Mouse (Mus musculus) C2C12 (cell line): ENCODE data around the gene Baz1a. TPM values are rescaled to one million over a fixed set of nuclear protein-coding genes. Genes with fewer than 3 reads are reported as not detected.

ENCODE experiments used
- H3K27me3 ChIP-seq: one replicate; pipeline ENCODE4 v1.6.1; 2011; ENCODE audit not compliant: control insufficient read depth, insufficient read depth, insufficient read length
- H3K36me3 ChIP-seq: one replicate; pipeline ENCODE4 v1.6.1; 2011; ENCODE audit not compliant: control insufficient read depth, insufficient read depth
- H3K4me3 ChIP-seq: one replicate; pipeline ENCODE4 v1.5.1; 2011; ENCODE audit warnings: mild to moderate bottlenecking, control low read depth; ENCODE audit not compliant: poor library complexity, insufficient read depth, severe bottlenecking
- H3K79me2 ChIP-seq: one replicate; pipeline ENCODE4 v1.6.1; 2011; ENCODE audit not compliant: control insufficient read depth, insufficient read depth
- H3K79me3 ChIP-seq: one replicate; pipeline ENCODE4 v1.6.1; 2011; ENCODE audit warnings: low read depth, control low read depth
- H3ac ChIP-seq: one replicate; pipeline ENCODE3; 2011; ENCODE audit warnings: low read depth; ENCODE audit not compliant: control insufficient read depth, insufficient read length
- CEBPB ChIP-seq: IDR thresholded peaks from one replicate; pipeline ENCODE4 v1.6.1; 2011; ENCODE audit warnings: low read depth, mild to moderate bottlenecking, control low read depth, moderate library complexity
- CTCF ChIP-seq: IDR thresholded peaks from one replicate; pipeline ENCODE4 v1.5.1; 2011; ENCODE audit not compliant: control insufficient read depth, insufficient read depth, insufficient read length
- FOSL1 ChIP-seq: IDR thresholded peaks from one replicate; pipeline ENCODE4 v1.8.0; 2011; ENCODE audit warnings: mild to moderate bottlenecking, low read length; ENCODE audit not compliant: poor library complexity, insufficient read depth, severe bottlenecking
- MAX ChIP-seq: IDR thresholded peaks from one replicate; pipeline ENCODE4 v1.6.1; 2011; ENCODE audit warnings: mild to moderate bottlenecking, control low read depth
- MYOD1 ChIP-seq: IDR thresholded peaks from one replicate; pipeline ENCODE4 v1.6.1; 2011; ENCODE audit warnings: low read depth; ENCODE audit not compliant: control insufficient read depth, insufficient read length
- MYOG ChIP-seq: IDR thresholded peaks from one replicate; pipeline ENCODE4 v1.6.1; 2011; ENCODE audit not compliant: control insufficient read depth, insufficient read length; ENCODE audit errors: extremely low read depth
- USF1 ChIP-seq: IDR thresholded peaks from one replicate; pipeline ENCODE4 v1.6.1; 2011; ENCODE audit warnings: low read depth, mild to moderate bottlenecking, control low read depth, moderate library complexity
- polyA plus RNA-seq: library from polyadenylated mRNA; unstranded; fragments of >200 nt; fragmentation: generic; extraction: Trizol; gene quantifications from one replicate; pipeline ENCODE4 v1.2.1, GENCODE M21; 2012; ENCODE audit warnings: missing spikeins

Gene Baz1a
- polyA plus RNA-seq, 1 experiment = 11.3 TPM

- TF ChIP-seq CEBPB (no peak), MYOG (no peak), FOSL1 (no peak), MAX (no peak)
- H3ac ChIP-seq = no peak overlapping the region
- no peaks in the 10 kb centered on the region for H3K79me2 ChIP-seq
- no peak overlapping the region for H3K4me3 ChIP-seq
- H3K36me3 ChIP-seq = no peaks in the 10 kb centered on the region
- H3K27me3 ChIP-seq = no peaks in the 10 kb centered on the region
- H3K79me3 ChIP-seq = no peaks in the 10 kb centered on the region
These were observed 2.4 kb upstream of the Baz1a start for GRCm38 (mm10) chr12:55016339-55017118.

GRCm38 (mm10) chr12:55015428-55015827, 1.3 kb upstream of the Baz1a start:
- Histone ChIP-seq H3K27me3 (no peaks in the 10 kb centered on the region), H3K79me2 (no peaks in the 10 kb centered on the region), H3ac (no peak overlapping the region), H3K79me3 (no peaks in the 10 kb centered on the region), H3K4me3 (no peak overlapping the region), H3K36me3 (no peaks in the 10 kb centered on the region)
- TF ChIP-seq CTCF = no peak

- no peak overlapping the region for H3ac ChIP-seq
- no peaks in the 10 kb centered on the region for H3K79me3 ChIP-seq
- H3K27me3 ChIP-seq = no peaks in the 10 kb centered on the region
- no peak overlapping the region for H3K4me3 ChIP-seq
- no peaks in the 10 kb centered on the region for H3K36me3 ChIP-seq
- TF ChIP-seq MYOG (no peak), CEBPB (no peak), FOSL1 (no peak)
- H3K79me2 ChIP-seq = no peaks in the 10 kb centered on the region
These were observed 1.1 kb downstream of the Baz1a start for GRCm38 (mm10) chr12:55013031-55013430.

GRCm38 (mm10) chr12:55007361-55008008, 6.7 kb downstream of the Baz1a start:
- TF ChIP-seq FOSL1 = no peak
- TF ChIP-seq MYOD1 = no peak
- TF ChIP-seq USF1 = no peak
- no peak for TF ChIP-seq CTCF
- TF ChIP-seq MYOG = no peak
- TF ChIP-seq MAX = no peak
- TF ChIP-seq CEBPB = no peak
- no peaks in the 10 kb centered on the region for H3K79me3 ChIP-seq
- no peaks in the 10 kb centered on the region for H3K27me3 ChIP-seq
- H3K4me3 ChIP-seq = no peak overlapping the region
- H3ac ChIP-seq = no peak overlapping the region
- no peaks in the 10 kb centered on the region for H3K36me3 ChIP-seq
- no peaks in the 10 kb centered on the region for H3K79me2 ChIP-seq

- TF ChIP-seq CEBPB = no peak
- no peak for TF ChIP-seq MAX
- TF ChIP-seq MYOG = no peak
- TF ChIP-seq MYOD1 = no peak
- TF ChIP-seq CTCF = no peak
- no peak for TF ChIP-seq FOSL1
- TF ChIP-seq USF1 = no peak
- Histone ChIP-seq H3K79me3 (no peaks in the 10 kb centered on the region), H3K4me3 (no peak overlapping the region), H3K79me2 (no peaks in the 10 kb centered on the region), H3ac (no peak overlapping the region), H3K27me3 (no peaks in the 10 kb centered on the region), H3K36me3 (no peaks in the 10 kb centered on the region)
These were observed 8.1 kb downstream of the Baz1a start for GRCm38 (mm10) chr12:55006071-55006470.

- H3K79me2 ChIP-seq = no peaks in the 10 kb centered on the region
- TF ChIP-seq MAX = no peak
- TF ChIP-seq MYOG = no peak
- no peak for TF ChIP-seq CTCF
- TF ChIP-seq MYOD1 = no peak
- TF ChIP-seq FOSL1 = no peak
- TF ChIP-seq USF1 = no peak
- no peak for TF ChIP-seq CEBPB
These were observed 9.8 kb downstream of the Baz1a start for GRCm38 (mm10) chr12:55004396-55004795.

More at GRCm38 (mm10) chr12:55004396-55004795, 9.8 kb downstream of the Baz1a start:
- H3K4me3 ChIP-seq = no peak overlapping the region
- H3K36me3 ChIP-seq = no peaks in the 10 kb centered on the region
- no peaks in the 10 kb centered on the region for H3K79me3 ChIP-seq
- H3K27me3 ChIP-seq = no peaks in the 10 kb centered on the region
- no peak overlapping the region for H3ac ChIP-seq
